Mouse (Mus musculus) CH12.LX (cell line): ENCODE measurements at regions not wholly inside any gene's neighbourhood (a gene's known extent, or its start where the extent isn't known, plus 50 kb on each side); places are given as distances from the start of the nearest gene placed in this dataset.

ENCODE experiments used
- DNase-seq: peaks from one replicate; pipeline ENCODE4 v3.0.0-alpha.2; 2013; ENCODE audit errors: extremely low read depth
- H3K27ac ChIP-seq: 2 replicates; pipeline ENCODE4 v1.5.1; 2012; ENCODE audit warnings: low read depth, mild to moderate bottlenecking, control low read depth, moderate library complexity; ENCODE audit not compliant: insufficient read depth
- H3K27me3 ChIP-seq: replicated peaks from 2 replicates; pipeline ENCODE3; 2012; ENCODE audit warnings: inconsistent platforms
- H3K36me3 ChIP-seq, 2 experiments: replicated peaks in 1 of 2; 2 replicates each; pipeline versions ENCODE3 to v1.6.1; 2012; ENCODE audit warnings: inconsistent platforms in 1 of 2, low read length in 1 of 2, mild to moderate bottlenecking in 1 of 2, mixed read lengths in 1 of 2, moderate library complexity in 1 of 2; ENCODE audit not compliant: control insufficient read depth in 1 of 2, insufficient read depth in 1 of 2
- H3K4me1 ChIP-seq, 2 experiments: 2 replicates each; pipeline ENCODE4 v1.6.1; 2012; ENCODE audit warnings: inconsistent platforms in 1 of 2, moderate library complexity in 1 of 2; ENCODE audit not compliant: insufficient read depth in 2 of 2, control insufficient read depth in 1 of 2
- H3K4me2 ChIP-seq: 2 replicates; pipeline ENCODE4 v1.6.1; 2012; ENCODE audit warnings: low read depth, mild to moderate bottlenecking, control low read depth; ENCODE audit not compliant: poor library complexity, insufficient read depth, severe bottlenecking
- H3K4me3 ChIP-seq, 3 experiments: fragments of 150-350 bp in 1 of 3; sonication (generic) in 1 of 3; replicated peaks in 1 of 3; 2 replicates each; pipeline versions ENCODE3 to v1.5.1; 2011 to 2012; ENCODE audit warnings: low read depth in 2 of 3, low read length in 2 of 3, mild to moderate bottlenecking in 2 of 3, moderate library complexity in 2 of 3, control low read depth in 1 of 3, improper control_type of control experiment in 1 of 3, inconsistent platforms in 1 of 3, mixed read lengths in 1 of 3; ENCODE audit not compliant: poor library complexity in 1 of 3
- H3K79me2 ChIP-seq: replicated peaks from 2 replicates; pipeline ENCODE4 v1.6.1; 2012; ENCODE audit warnings: mild to moderate bottlenecking, moderate library complexity; ENCODE audit not compliant: control insufficient read depth, poor library complexity, insufficient read depth, severe bottlenecking; ENCODE audit errors: extremely low read depth
- H3K9ac ChIP-seq: 2 replicates; pipeline ENCODE4 v1.6.1; 2012; ENCODE audit warnings: low read depth, mild to moderate bottlenecking, control low read depth, moderate library complexity; ENCODE audit not compliant: insufficient read depth
- H3K9me3 ChIP-seq: replicated peaks from 2 replicates; pipeline ENCODE3; 2012; ENCODE audit warnings: low read length, inconsistent platforms, mixed read lengths
- E2F4 ChIP-seq: IDR thresholded peaks from 2 replicates; pipeline ENCODE4 v1.6.1; 2011; ENCODE audit warnings: low read depth, low read length, improper control_type of control experiment; ENCODE audit not compliant: insufficient replicate concordance
- ELF1 ChIP-seq: IDR thresholded peaks from 2 replicates; pipeline ENCODE4 v1.6.1; 2014; ENCODE audit warnings: low read depth, mild to moderate bottlenecking, inconsistent platforms, low read length, improper control_type of control experiment
- HCFC1 ChIP-seq: IDR thresholded peaks from 2 replicates; pipeline ENCODE4 v1.6.1; 2012; ENCODE audit warnings: low read depth, mild to moderate bottlenecking, inconsistent platforms, low read length, improper control_type of control experiment
- IRF4 ChIP-seq: IDR thresholded peaks from 2 replicates; pipeline ENCODE4 v1.6.1; 2014; ENCODE audit warnings: low read depth, mild to moderate bottlenecking, inconsistent platforms, low read length, improper control_type of control experiment
- JUND ChIP-seq: conservative IDR thresholded peaks from 2 replicates; pipeline ENCODE4 v1.6.1; 2011; ENCODE audit warnings: low read depth, low read length, improper control_type of control experiment
- KAT2A ChIP-seq: IDR thresholded peaks from 2 replicates; pipeline ENCODE4 v1.6.1; 2012; ENCODE audit warnings: low read length, improper control_type of control experiment, inconsistent platforms; ENCODE audit not compliant: insufficient replicate concordance
- MAX ChIP-seq: IDR thresholded peaks from 2 replicates; pipeline ENCODE4 v1.6.1; 2011; ENCODE audit warnings: low read length, improper control_type of control experiment
- MXI1 ChIP-seq: IDR thresholded peaks from 2 replicates; pipeline ENCODE4 v1.6.1; 2011; ENCODE audit warnings: mild to moderate bottlenecking, low read depth, low read length, improper control_type of control experiment
- MYC ChIP-seq: IDR thresholded peaks from 2 replicates; pipeline ENCODE4 v1.6.1; 2011; ENCODE audit warnings: low read depth, mild to moderate bottlenecking, improper control_type of control experiment, low read length
- NELFE ChIP-seq: IDR thresholded peaks from 2 replicates; pipeline ENCODE4 v1.6.1; 2011; ENCODE audit warnings: low read depth, low read length, improper control_type of control experiment
- NRF1 ChIP-seq: IDR thresholded peaks from 2 replicates; pipeline ENCODE4 v1.6.1; 2014; ENCODE audit warnings: low read depth, mild to moderate bottlenecking, inconsistent platforms, low read length, improper control_type of control experiment, moderate library complexity
- POLR2A ChIP-seq: IDR thresholded peaks from 2 replicates; pipeline ENCODE4 v1.6.1; 2011; ENCODE audit warnings: low read depth, mild to moderate bottlenecking, improper control_type of control experiment, low read length
- POLR2AphosphoS2 ChIP-seq: IDR thresholded peaks from 2 replicates; pipeline ENCODE4 v1.6.1; 2011; ENCODE audit warnings: low read depth, low read length, improper control_type of control experiment
- RAD21 ChIP-seq: IDR thresholded peaks from 2 replicates; pipeline ENCODE4 v1.6.1; 2011; ENCODE audit warnings: low read depth, mild to moderate bottlenecking, low read length, improper control_type of control experiment, moderate library complexity
- SIN3A ChIP-seq: IDR thresholded peaks from 2 replicates; pipeline ENCODE4 v1.6.1; 2012; ENCODE audit warnings: low read length, improper control_type of control experiment, inconsistent platforms
- SMC3 ChIP-seq: IDR thresholded peaks from 2 replicates; pipeline ENCODE4 v1.6.1; 2011; ENCODE audit warnings: low read depth, low read length, improper control_type of control experiment
- TCF12 ChIP-seq: IDR thresholded peaks from 2 replicates; pipeline ENCODE4 v1.6.1; 2014; ENCODE audit warnings: low read depth, mild to moderate bottlenecking, inconsistent platforms, low read length, improper control_type of control experiment
- ZKSCAN1 ChIP-seq: IDR thresholded peaks from 2 replicates; pipeline ENCODE4 v1.6.1; 2012; ENCODE audit warnings: low read depth, inconsistent platforms, low read length, improper control_type of control experiment, borderline replicate concordance
- dilution Hi-C: fragments of 300-500 bp; cut with MboI; formaldehyde crosslinking; loops from 2 replicates; pipeline ENCODE4 v1.14.3; 2020; ENCODE audit warnings: low sequenced_read_pairs; ENCODE audit not compliant: extremely low pct_unique_long_range_greater_than_20kb, extremely low pct_ligation_motif_present
- in situ Hi-C: fragments of 300-500 bp; cut with MboI; formaldehyde crosslinking; loops from 3 replicates; pipeline ENCODE4 v1.14.3; 2019; ENCODE audit warnings: low sequenced_read_pairs, low pct_ligation_motif_present, low pct_unique_long_range_greater_than_20kb, mixed read lengths

- DNase-seq: no peak
- H3K9me3 ChIP-seq: no peaks in the 10 kb centered on the region
- no peak overlapping the region for H3K4me3 ChIP-seq
- no peak for TF ChIP-seq KAT2A
- TF ChIP-seq SIN3A: no peak
- no peak for TF ChIP-seq MAX
- no peak for TF ChIP-seq RAD21
- no peak for TF ChIP-seq SMC3
- no peak for TF ChIP-seq HCFC1
- no peak for TF ChIP-seq IRF4
- TF ChIP-seq POLR2A: no peak
- no peak for TF ChIP-seq NELFE
- TF ChIP-seq ZKSCAN1: no peak
- no peak for TF ChIP-seq JUND
- no peaks in the 10 kb centered on the region for H3K36me3 ChIP-seq
- no peak overlapping the region for H3K27ac ChIP-seq
- H3K4me1 ChIP-seq: peaks cover 2 to 33% of the 10 kb centered on the region in 2 experiments; a peak in 3 of 4 replicates
- no peak overlapping the region for H3K9ac ChIP-seq
- H3K79me2 ChIP-seq: no peaks in the 10 kb centered on the region
- no peak overlapping the region for H3K4me2 ChIP-seq
- in situ Hi-C loops (no loop called here), dilution Hi-C loops (no loop called here)
- no peaks in the 10 kb centered on the region for H3K27me3 ChIP-seq
Measured at GRCm38 (mm10) chr13:44372361-44372877, 356.9 kb upstream of the Jarid2 start.

DNA sequence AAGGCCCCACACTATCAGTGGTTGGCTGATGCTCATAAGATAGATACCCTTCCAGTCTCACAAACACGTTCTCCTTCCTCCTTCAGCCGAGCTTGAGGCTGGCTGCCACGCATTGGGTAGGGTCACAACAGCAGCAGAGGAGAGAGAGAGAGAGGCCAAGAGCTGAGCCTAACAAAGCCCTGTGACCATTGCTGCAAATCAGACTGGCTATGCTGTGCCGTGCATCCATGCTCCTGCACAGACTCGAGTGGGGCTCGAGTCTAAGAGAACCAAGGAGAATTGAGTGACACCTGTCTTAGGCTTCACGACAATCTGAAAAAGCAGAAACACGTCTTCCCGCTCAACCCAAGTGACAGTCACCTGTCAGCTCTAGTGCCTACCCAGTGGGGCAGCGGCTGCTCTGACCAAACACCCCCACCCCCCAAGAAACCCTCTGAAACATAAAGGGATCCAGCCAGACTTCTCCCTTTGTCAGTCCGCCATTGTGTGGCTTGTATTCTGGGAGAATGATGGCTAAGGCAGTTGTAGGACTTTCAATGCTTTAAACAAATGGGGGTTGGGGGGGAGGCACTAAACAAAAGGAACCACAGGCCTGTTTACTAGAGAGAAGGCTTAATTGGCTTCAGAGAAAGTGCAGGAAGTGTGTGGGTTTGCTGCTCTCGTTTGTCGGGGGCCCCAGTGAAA, 353.7 kb upstream of the Jarid2 start:
- no peak for TF ChIP-seq POLR2AphosphoS2
- no peak for TF ChIP-seq ELF1
- no peak for TF ChIP-seq MXI1
- TF ChIP-seq E2F4: no peak
- no peak for TF ChIP-seq TCF12
- TF ChIP-seq NRF1: no peak
- no peak for TF ChIP-seq MYC
- TF ChIP-seq RAD21: no peak
- no peak overlapping the region for H3K4me2 ChIP-seq
- no peaks in the 10 kb centered on the region for H3K9me3 ChIP-seq
- H3K36me3 ChIP-seq: no peaks in the 10 kb centered on the region
- H3K4me3 ChIP-seq: no peak overlapping the region
- H3K9ac ChIP-seq: no peak overlapping the region
- no peaks in the 10 kb centered on the region for H3K27me3 ChIP-seq
- dilution Hi-C loops: no loop called here
- in situ Hi-C loops: no loop called here
- DNase-seq: no peak
- peaks cover 0 to 17% of the 10 kb centered on the region in 2 experiments; a peak in 3 of 4 replicates for H3K4me1 ChIP-seq
- no peaks in the 10 kb centered on the region for H3K79me2 ChIP-seq
- no peak overlapping the region for H3K27ac ChIP-seq
